In the genomic region with DNA sequence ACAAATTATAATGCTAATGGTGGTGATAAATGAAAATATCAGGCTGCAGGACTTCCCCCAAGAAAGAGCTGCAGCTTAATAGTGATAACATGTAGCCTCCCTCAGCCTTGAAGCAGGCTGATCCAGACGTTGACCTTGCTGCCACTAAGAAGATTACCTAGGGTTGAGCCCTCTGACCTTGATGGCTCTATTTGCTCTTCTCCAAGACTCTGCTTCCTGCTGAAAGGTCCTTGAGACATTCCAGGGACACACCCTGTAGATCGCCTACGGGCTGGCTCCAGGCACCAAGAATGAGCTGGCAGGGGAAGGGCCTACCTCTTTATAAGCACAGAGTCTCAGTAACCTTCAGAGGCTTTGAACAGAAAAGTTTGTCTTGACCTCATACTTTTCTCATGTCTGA, we compare ENCODE assay signal across 1 mouse cellular context. TPM values are rescaled to one million over a fixed set of nuclear protein-coding genes. Genes with fewer than 3 reads are reported as not detected.
"Had no signal": no experiment of that assay in that cellular context is flagged by ENCODE, and none has a peak within 500 bp of the region (broad histone marks: within the 10 kb centered on the region; RNA-seq: fewer than 3 reads in every experiment).

No protein-coding gene starts in this region.

RNA-seq across cellular contexts. Expression of a gene that starts 5.8 kb away (rescaled TPM):
- total RNA-seq: neutrophil, adult 5-6 weeks had no signal

RNA-seq across cellular contexts. Expression of a gene that starts 48.1 kb away (rescaled TPM):
- total RNA-seq: neutrophil, adult 5-6 weeks had no signal

RNA-seq across cellular contexts. Expression of a gene that starts 56.4 kb away (rescaled TPM):
- total RNA-seq: neutrophil, adult 5-6 weeks had no signal
